12 mouse cellular contexts compared by ENCODE assay signal in genomic region chr3:94463926-94464578, GRCm38 (mm10). TPM values are rescaled to one million over a fixed set of nuclear protein-coding genes. Genes with fewer than 3 reads are reported as not detected.
DNase-seq lines count a peak whose midpoint lies in the region; ATAC-seq lines count a peak whose summit lies in the region.
"Had no signal": no experiment of that assay in that cellular context is flagged by ENCODE, and none has a peak within 500 bp of the region (broad histone marks: within the 10 kb centered on the region; RNA-seq: fewer than 3 reads in every experiment).

No protein-coding gene starts in this region.

- H3K27me3 ChIP-seq in hindbrain, embryonic 11.5 days (ENCODE audit: control insufficient read depth, insufficient read depth, low read length): no peaks in the 10 kb centered on the region

- H3K27ac ChIP-seq in hindbrain, embryonic 11.5 days (ENCODE audit: low read depth, low read length): no peak overlapping the region

- peak; percentile 81 for ATAC-seq in hindbrain, embryonic 11.5 days (ENCODE audit: low FRiP score)

- peaks cover 3% of the 10 kb centered on the region; the same call in 1 of the 2 replicates for H3K4me1 ChIP-seq in hindbrain, embryonic 11.5 days (replicated peaks; ENCODE audit: control insufficient read depth, insufficient read depth, low read length)

- peak; percentile 48 for DNase-seq in ES-CJ7 (ENCODE audit: low read depth, low spot score)
- peak; percentile 85 for DNase-seq in brain, adult 2 months (ENCODE audit: low read depth, low spot score)
- DNase-seq in hindbrain, embryonic 11.5 days (ENCODE audit: low spot score): peak; percentile 54
- peak; percentile 60 for DNase-seq in mesoderm, embryonic 11.5 days (ENCODE audit: low read depth, low spot score)
- no peak for DNase-seq in urinary bladder, postnatal 10 days (ENCODE audit: low spot score)
- DNase-seq in testis, postnatal 10 days (ENCODE audit: low spot score): no peak
- DNase-seq in kidney, postnatal 36 days: no peak
- DNase-seq in adrenal gland, postnatal 10 days: no peak
- DNase-seq: cerebellum, adult 9-10 months had no signal

- WGBS in hindbrain, embryonic 11.5 days: 48% methylated on average over 11 of the region's 11 CpGs

- no peaks in the 10 kb centered on the region for H3K9me3 ChIP-seq in hindbrain, embryonic 11.5 days (ENCODE audit: control insufficient read depth, low read length)

- H3K4me2 ChIP-seq in hindbrain, embryonic 11.5 days (replicated peaks; ENCODE audit: low read depth, low read length): no peak overlapping the region

- H3K4me3 ChIP-seq in hindbrain, embryonic 11.5 days (ENCODE audit: low read depth, low read length): no peak overlapping the region

- no peak overlapping the region for H3K9ac ChIP-seq in hindbrain, embryonic 11.5 days (ENCODE audit: low read depth, low read length)

- H3K36me3 ChIP-seq in hindbrain, embryonic 11.5 days (ENCODE audit: control insufficient read depth, insufficient read depth, low read length): no peaks in the 10 kb centered on the region

RNA-seq across cellular contexts. Expression of gene Celf3, which starts 14.0 kb away (rescaled TPM):
- 164 and 210 TPM in 2 replicates for polyA plus RNA-seq in hindbrain, embryonic 11.5 days (2014; fragmentation: Nextera tagmentation; extraction: Ambion mirVana)
- total RNA-seq in adrenal gland, postnatal 10 days (2021): 10 to 100 TPM; 17.0 to 30.7 TPM
- total RNA-seq: gastrocnemius, adult 18-20 months; heart, postnatal 25 days had no signal

RNA-seq across cellular contexts. Expression of gene Riiad1, which starts 16.1 kb away (rescaled TPM):
- polyA plus RNA-seq in hindbrain, embryonic 11.5 days (2014; fragmentation: Nextera tagmentation; extraction: Ambion mirVana): 15.5 and 19.7 TPM in 2 replicates
- 1 to 10 TPM; 3.2 to 5.2 TPM for total RNA-seq in adrenal gland, postnatal 10 days (2021)
- total RNA-seq: neutrophil, adult 5-6 weeks had no signal

RNA-seq across cellular contexts. Expression of gene Oaz3, which starts 20.3 kb away (rescaled TPM):
- polyA plus RNA-seq in hindbrain, embryonic 11.5 days (2014; fragmentation: Nextera tagmentation; extraction: Ambion mirVana): 0.18 and 0.56 TPM in 2 replicates
- total RNA-seq in adrenal gland, postnatal 10 days (2021): 1 to 10 TPM in 1 of 2 experiments, not detected in 1; 1.1 TPM
- total RNA-seq: gastrocnemius, adult 18-20 months; heart, postnatal 25 days; neutrophil, adult 5-6 weeks had no signal

RNA-seq across cellular contexts. Expression of gene Mrpl9, which starts 20.9 kb away (rescaled TPM):
- 70.5 and 72.1 TPM in 2 replicates for polyA plus RNA-seq in hindbrain, embryonic 11.5 days (2014; fragmentation: Nextera tagmentation; extraction: Ambion mirVana)
- 10 to 100 TPM; 94.5 to 97.7 TPM for total RNA-seq in adrenal gland, postnatal 10 days (2021)

RNA-seq across cellular contexts. Expression of gene Tdrkh, which starts 51.0 kb away (rescaled TPM):
- polyA plus RNA-seq in hindbrain, embryonic 11.5 days (2014; fragmentation: Nextera tagmentation; extraction: Ambion mirVana): 51.5 and 58.7 TPM in 2 replicates
- total RNA-seq in adrenal gland, postnatal 10 days (2021): 10 to 100 TPM in 1 of 2 experiments, 1 to 10 TPM in 1; 9.7 to 12.1 TPM

Comparison
In these comparisons a context has a peak if more than half of its experiments do, and no peak if none do; other contexts are left out.
1. DNase-seq: peak in ES-CJ7 (single experiment), brain, adult 2 months (single experiment), hindbrain, embryonic 11.5 days (single experiment) and mesoderm, embryonic 11.5 days (single experiment); none in urinary bladder, postnatal 10 days (single experiment), testis, postnatal 10 days (single experiment), kidney, postnatal 36 days (0 of 2) and adrenal gland, postnatal 10 days (single experiment).